Mouse (Mus musculus) hindbrain, embryonic 14.5 days (tissue): ENCODE results near the gene Prrg2. TPM values are rescaled to one million over a fixed set of nuclear protein-coding genes. Genes with fewer than 3 reads are reported as not detected.
"Not testable (repeated sequence)": the region's sequence is repeated elsewhere in the genome, so short reads cannot be mapped to it uniquely, and the experiment has no call there.

ENCODE experiments used
- ATAC-seq: fragments of 200-750 bp; cut with Nextera tagmentation; 2 replicates; pipeline ENCODE4 v1.8.0; 2017; ENCODE audit warnings: moderate number of reproducible peaks, mild to moderate bottlenecking, moderate TSS enrichment, moderate library complexity; ENCODE audit not compliant: low FRiP score
- DNase-seq: peaks from one replicate; pipeline ENCODE4 v3.0.0-alpha.2; 2015; ENCODE audit warnings: low spot score
- H3K27ac ChIP-seq: fragments of 300-500 bp; sonication (generic); 2 replicates; pipeline ENCODE4 v1.5.1; 2014; ENCODE audit warnings: mild to moderate bottlenecking, moderate library complexity
- H3K27me3 ChIP-seq: fragments of 300-500 bp; sonication (generic); 2 replicates; pipeline ENCODE4 v1.6.1; 2014; ENCODE audit warnings: mild to moderate bottlenecking, low read length, mixed read lengths; ENCODE audit not compliant: control insufficient read depth, insufficient read depth
- H3K36me3 ChIP-seq: fragments of 300-500 bp; sonication (generic); replicated peaks from 2 replicates; pipeline ENCODE4 v1.6.1; 2014; ENCODE audit not compliant: control insufficient read depth, insufficient read depth
- H3K4me1 ChIP-seq: fragments of 300-500 bp; sonication (generic); replicated peaks from 2 replicates; pipeline ENCODE4 v1.6.1; 2014; ENCODE audit warnings: antibody characterized with exemption, low read length, mixed read lengths; ENCODE audit not compliant: control insufficient read depth, insufficient read depth
- H3K4me2 ChIP-seq: fragments of 300-500 bp; sonication (generic); replicated peaks from 2 replicates; pipeline ENCODE4 v1.6.1; 2014; ENCODE audit warnings: mild to moderate bottlenecking, moderate library complexity
- H3K4me3 ChIP-seq: fragments of 300-500 bp; sonication (generic); replicated peaks from 2 replicates; pipeline ENCODE4 v1.5.1; 2014; ENCODE audit warnings: mild to moderate bottlenecking, low read length
- H3K9ac ChIP-seq: fragments of 300-500 bp; sonication (generic); 2 replicates; pipeline ENCODE4 v1.6.1; 2014
- H3K9me3 ChIP-seq: fragments of 300-500 bp; sonication (generic); 2 replicates; pipeline ENCODE4 v1.6.1; 2016; ENCODE audit warnings: low read length; ENCODE audit not compliant: control insufficient read depth
- WGBS: fragments of 180-500 bp; shearing (Covaris S2); extraction: QIAGEN DNeasy Blood & Tissue Kit; methylation state at CpG from one replicate; pipeline ENCODE4 v1.1.7; 2014; 5-methylcytosine and 5-hydroxymethylcytosine counted together
- polyA plus RNA-seq: library from polyadenylated mRNA; unstranded; fragments of >200 nt; fragmentation: Nextera tagmentation; extraction: Ambion mirVana; gene quantifications from 2 replicates; pipeline ENCODE4 v1.2.1, GENCODE M21; 2014

The Prrg2 gene
- 12.8 and 13.9 TPM in 2 replicates for polyA plus RNA-seq

- Histone ChIP-seq H3K9me3 (no peaks in the 10 kb centered on the region), H3K4me2 (peak within 1 kb of the TSS; percentile 61), H3K4me1 (peaks cover 28% of the 10 kb centered on the region), H3K4me3 (peak within 1 kb of the TSS; percentile 43), H3K27ac (peak within 1 kb of the TSS; percentile 83), H3K9ac (peak within 1 kb of the TSS; percentile 49), H3K36me3 (no peaks in the 10 kb centered on the region), H3K27me3 (no peaks in the 10 kb centered on the region)
- DNase-seq (peak; percentile 96), ATAC-seq (peak; percentile 89)
- under 1% methylated on average over 31 of the region's 31 CpGs for WGBS
These were observed at the start of gene Prrg2, which contains the start of gene Nosip for GRCm38 (mm10) chr7:45062239-45062835. Gene Prrg2, minus strand, starts transcription at chr7:45062677. Gene Nosip, plus strand, starts transcription at chr7:45062429.

GRCm38 (mm10) chr7:45111940-45112339 is 49.5 kb upstream of the Prrg2 start:
- no peak overlapping the region for H3K27ac ChIP-seq
- no peaks in the 10 kb centered on the region for H3K36me3 ChIP-seq
- H3K4me1 ChIP-seq: no peaks in the 10 kb centered on the region
- no peak for DNase-seq
- no peak overlapping the region for H3K4me2 ChIP-seq
- H3K27me3 ChIP-seq: no peaks in the 10 kb centered on the region
- no peaks in the 10 kb centered on the region for H3K9me3 ChIP-seq
- H3K4me3 ChIP-seq: no peak overlapping the region
- 75% methylated on average over 2 of the region's 2 CpGs for WGBS
- ATAC-seq: no peak
- H3K9ac ChIP-seq: no peak overlapping the region

GRCm38 (mm10) chr7:45110089-45110488 is 47.6 kb upstream of the Prrg2 start:
- H3K9ac ChIP-seq, H3K36me3 ChIP-seq, H3K9me3 ChIP-seq, H3K4me1 ChIP-seq, H3K4me3 ChIP-seq, DNase-seq, H3K27ac ChIP-seq, H3K4me2 ChIP-seq, H3K27me3 ChIP-seq, ATAC-seq: not testable (repeated sequence)
- 88% methylated on average over 4 of the region's 4 CpGs for WGBS

GRCm38 (mm10) chr7:45107052-45107645 is 44.7 kb upstream of the Prrg2 start:
- H3K4me2 ChIP-seq: no peak overlapping the region
- H3K9me3 ChIP-seq: no peaks in the 10 kb centered on the region
- no peak for ATAC-seq
- DNase-seq: no peak
- H3K4me3 ChIP-seq: no peak overlapping the region
- H3K9ac ChIP-seq: no peak overlapping the region
- no peaks in the 10 kb centered on the region for H3K4me1 ChIP-seq
- WGBS: 54% methylated on average over 5 of the region's 5 CpGs
- H3K36me3 ChIP-seq: no peaks in the 10 kb centered on the region
- no peaks in the 10 kb centered on the region for H3K27me3 ChIP-seq
- no peak overlapping the region for H3K27ac ChIP-seq

- Histone ChIP-seq H3K4me1 (no peaks in the 10 kb centered on the region), H3K27ac (no peak overlapping the region), H3K36me3 (no peaks in the 10 kb centered on the region), H3K9me3 (no peaks in the 10 kb centered on the region), H3K4me3 (no peak overlapping the region), H3K9ac (no peak overlapping the region), H3K27me3 (no peaks in the 10 kb centered on the region), H3K4me2 (no peak overlapping the region)
- 19% methylated on average over 6 of the region's 6 CpGs for WGBS
- no peak for ATAC-seq
- DNase-seq: no peak
These were observed 44.0 kb upstream of the Prrg2 start for GRCm38 (mm10) chr7:45106441-45106840.

- Histone ChIP-seq H3K27me3 (no peaks in the 10 kb centered on the region), H3K9ac (no peak overlapping the region), H3K36me3 (no peaks in the 10 kb centered on the region), H3K4me3 (no peak overlapping the region), H3K4me1 (no peaks in the 10 kb centered on the region), H3K4me2 (no peak overlapping the region), H3K27ac (no peak overlapping the region), H3K9me3 (no peaks in the 10 kb centered on the region)
- no peak for ATAC-seq
- no peak for DNase-seq
- 81% methylated on average over 8 of the region's 8 CpGs for WGBS
These were observed 43.0 kb upstream of the Prrg2 start for GRCm38 (mm10) chr7:45105491-45105890.

- no peak for ATAC-seq
These were observed 42.5 kb upstream of the Prrg2 start for GRCm38 (mm10) chr7:45104941-45105340.

GRCm38 (mm10) chr7:45103652-45104180 is 41.2 kb upstream of the Prrg2 start, which contains the start of gene Fcgrt:
Gene Fcgrt, minus strand, starts transcription at chr7:45103851.
- ATAC-seq: no peak; the same call in 1 of the 2 replicates
- 70% methylated on average over 7 of the region's 7 CpGs for WGBS
- H3K27ac ChIP-seq: no peak within 1 kb of the TSS

More at GRCm38 (mm10) chr7:45104941-45105340, 42.5 kb upstream of the Prrg2 start:
- 89% methylated on average over 5 of the region's 5 CpGs for WGBS
- Histone ChIP-seq H3K9me3 (no peaks in the 10 kb centered on the region), H3K9ac (no peak overlapping the region), H3K27me3 (no peaks in the 10 kb centered on the region), H3K36me3 (no peaks in the 10 kb centered on the region), H3K4me1 (no peaks in the 10 kb centered on the region), H3K4me3 (no peak overlapping the region), H3K4me2 (no peak overlapping the region), H3K27ac (no peak overlapping the region)
- no peak for DNase-seq

GRCm38 (mm10) chr7:45102940-45103585 is 40.6 kb upstream of the Prrg2 start:
- Histone ChIP-seq H3K4me1 (no peaks in the 10 kb centered on the region), H3K36me3 (no peaks in the 10 kb centered on the region), H3K9me3 (no peaks in the 10 kb centered on the region), H3K9ac (0 out of 2 replicates have a peak overlapping the region, but pooled peaks have one; percentile 16), H3K27me3 (no peaks in the 10 kb centered on the region), H3K27ac (no peak overlapping the region), H3K4me2 (peak overlapping the region; percentile 34), H3K4me3 (no peak overlapping the region)
- 84% methylated on average over 9 of the region's 9 CpGs for WGBS
- no peak for ATAC-seq
- DNase-seq: no peak

More at GRCm38 (mm10) chr7:45103652-45104180, 41.2 kb upstream of the Prrg2 start, which contains the start of gene Fcgrt:
- Histone ChIP-seq H3K4me1 (no peaks in the 10 kb centered on the region), H3K9me3 (no peaks in the 10 kb centered on the region), H3K27me3 (no peaks in the 10 kb centered on the region), H3K36me3 (no peaks in the 10 kb centered on the region), H3K4me2 (peak within 1 kb of the TSS; percentile 34), H3K9ac (0 out of 2 replicates have a peak within 1 kb of the TSS, but pooled peaks have one; percentile 16), H3K4me3 (no peak within 1 kb of the TSS)
- no peak for DNase-seq
